37 mouse cellular contexts compared by ENCODE assay signal in genomic region chr17:78883291-78883690, GRCm38 (mm10). TPM values are rescaled to one million over a fixed set of nuclear protein-coding genes. Genes with fewer than 3 reads are reported as not detected.
A peak's percentile ranks its signal among the peaks of the same experiment; 100 is the strongest.
DNase-seq lines count a peak whose midpoint lies in the region; ATAC-seq and TF ChIP-seq lines count a peak whose summit lies in the region.
"Had no signal": no experiment of that assay in that cellular context is flagged by ENCODE, and none has a peak within 500 bp of the region (broad histone marks: within the 10 kb centered on the region; RNA-seq: fewer than 3 reads in every experiment).

No protein-coding gene starts in this region.

- intact Hi-C loops in heart, postnatal 14 days (cut with DNase I), result loop anchor here (2.0 kb wide), 1 partner anchor 34 kb away; the partner anchor contains the start of gene Cebpzos

- TF ChIP-seq EP300 in ES-Bruce4 (IDR thresholded peaks at IDR 0.05; ENCODE audit: insufficient read depth, low read depth, low read length), result no peak

- no peaks in the 10 kb centered on the region for H3K79me2 ChIP-seq in myocyte (ENCODE audit: control insufficient read depth, insufficient read depth)

- no peak for TF ChIP-seq POLR2A in ES-Bruce4 (IDR thresholded peaks at IDR 0.05; ENCODE audit: insufficient read depth, low read length)
- no peak for TF ChIP-seq POLR2A in myocyte (IDR thresholded peaks at IDR 0.05; ENCODE audit: insufficient read length, low read depth)

- 0 out of 2 replicates have a peak overlapping the region, but pooled peaks have one; percentile 82 for H3K9ac ChIP-seq in heart, embryonic 12.5 days
- H3K9ac ChIP-seq in lung, embryonic 14.5 days, result no peak overlapping the region
- H3K9ac ChIP-seq in ES-Bruce4 (ENCODE audit: low read depth, poor library complexity, severe bottlenecking), result peak overlapping the region; percentile 44

- H3K27me3 ChIP-seq in heart, embryonic 12.5 days (replicated peaks), result no peaks in the 10 kb centered on the region
- H3K27me3 ChIP-seq in lung, embryonic 14.5 days (ENCODE audit: insufficient read depth, low read length), result no peaks in the 10 kb centered on the region
- H3K27me3 ChIP-seq in ES-Bruce4 (ENCODE audit: control insufficient read depth, insufficient read depth, low read length, poor library complexity, severe bottlenecking) (no peaks in the 10 kb centered on the region), myocyte (ENCODE audit: control insufficient read depth, insufficient read depth, insufficient read length) (no peaks in the 10 kb centered on the region)
- H3K27me3 ChIP-seq: heart, embryonic 15.5 days; hindbrain, embryonic 12.5 days; kidney, embryonic 15.5 days; neural tube, embryonic 15.5 days had no signal

- no peak overlapping the region for H3K27ac ChIP-seq in heart, embryonic 12.5 days (ENCODE audit: poor library complexity, severe bottlenecking)
- H3K27ac ChIP-seq in lung, embryonic 14.5 days (ENCODE audit: low read depth), result no peak overlapping the region
- no peak overlapping the region for H3K27ac ChIP-seq in ES-Bruce4 (ENCODE audit: insufficient read depth, low read length)

- no peak for ATAC-seq in heart, embryonic 12.5 days (ENCODE audit: insufficient number of reproducible peaks, low FRiP score)
- ATAC-seq in lung, embryonic 14.5 days (ENCODE audit: insufficient read depth), result no peak
- ATAC-seq in inflammation-experienced regulatory T-cells, adult 6 months, result no peak

- H3K4me3 ChIP-seq in heart, embryonic 12.5 days, result no peak overlapping the region
- H3K4me3 ChIP-seq in lung, embryonic 14.5 days (ENCODE audit: low read depth, low read length), result peak overlapping the region; percentile 61; the same call in 1 of the 2 replicates
- H3K4me3 ChIP-seq in ES-Bruce4 (ENCODE audit: low read depth, low read length) (no peak overlapping the region), myocyte (peak overlapping the region; percentile 65)

- H3K9me3 ChIP-seq in heart, embryonic 12.5 days (replicated peaks), result no peaks in the 10 kb centered on the region
- H3K9me3 ChIP-seq in lung, embryonic 14.5 days (ENCODE audit: low read depth, low read length), result no peaks in the 10 kb centered on the region
- H3K9me3 ChIP-seq in ES-Bruce4 (replicated peaks; ENCODE audit: control insufficient read depth, insufficient read depth, low read length, poor library complexity, severe bottlenecking), result no peaks in the 10 kb centered on the region
- H3K9me3 ChIP-seq: heart, embryonic 15.5 days; hindbrain, embryonic 12.5 days; kidney, embryonic 15.5 days; neural tube, embryonic 15.5 days had no signal

- DNase-seq in heart, postnatal 14 days, result no peak
- no peak for DNase-seq in lung, embryonic 14.5 days
- no peak for DNase-seq in lung, postnatal 10 days
- DNase-seq: adrenal gland, postnatal 14 days; B cell, adult 2 months; cerebellum, adult 18-20 months; cerebellum, postnatal 10 days; gastrocnemius, postnatal 25 days; heart, adult 18-20 months; heart, postnatal 36 days; kidney, adult 18-20 months; kidney, postnatal 25 days; lung, adult 18-20 months; lung, postnatal 14 days; midbrain, embryonic 14.5 days; right cerebral cortex, adult 18-20 months; thymus, postnatal 14 days had no signal

- H3K4me2 ChIP-seq in heart, embryonic 12.5 days, result no peak overlapping the region
- no peak overlapping the region; the same call in 1 of the 2 replicates for H3K4me2 ChIP-seq in lung, embryonic 14.5 days
- no peak overlapping the region for H3K4me2 ChIP-seq in myocyte (ENCODE audit: low read depth)

- 89% methylated on average over 4 of the region's 4 CpGs for WGBS in heart, embryonic 12.5 days
- 89% methylated on average over 4 of the region's 4 CpGs for WGBS in lung, embryonic 14.5 days

- TF ChIP-seq CTCF in lung, embryonic 14.5 days (IDR thresholded peaks at IDR 0.05; ENCODE audit: low read depth), result no peak
- TF ChIP-seq CTCF in ES-Bruce4 (IDR thresholded peaks at IDR 0.05; ENCODE audit: low read depth, low read length), result no peak

- H3K36me3 ChIP-seq in heart, embryonic 12.5 days, result peaks cover 6% of the 10 kb centered on the region
- H3K36me3 ChIP-seq in lung, embryonic 14.5 days (ENCODE audit: insufficient read depth), result no peaks in the 10 kb centered on the region
- no peaks in the 10 kb centered on the region for H3K36me3 ChIP-seq in ES-Bruce4 (ENCODE audit: control insufficient read depth, insufficient read depth, low read length, poor library complexity, severe bottlenecking)
- H3K36me3 ChIP-seq in myocyte (ENCODE audit: control insufficient read depth, insufficient read depth), result no peaks in the 10 kb centered on the region
- H3K36me3 ChIP-seq: hindbrain, embryonic 12.5 days; kidney, embryonic 15.5 days; neural tube, embryonic 15.5 days had no signal

- no peak overlapping the region for H3ac ChIP-seq in myocyte (ENCODE audit: control insufficient read depth, insufficient read length)

- peaks cover 14% of the 10 kb centered on the region for H3K4me1 ChIP-seq in heart, embryonic 12.5 days (replicated peaks)
- H3K4me1 ChIP-seq in lung, embryonic 14.5 days (ENCODE audit: insufficient read depth), result peaks cover 3% of the 10 kb centered on the region
- peaks cover 2% of the 10 kb centered on the region for H3K4me1 ChIP-seq in ES-Bruce4 (ENCODE audit: control insufficient read depth, insufficient read depth, low read length)

TF ChIP-seq in myocyte, 11 proteins besides CTCF, POLR2A, EP300 and RAD21:
- no peak for TF ChIP-seq SRF (IDR thresholded peaks at IDR 0.05; ENCODE audit: control insufficient read depth, insufficient read length, low read depth)
- TF ChIP-seq TCF12 (IDR thresholded peaks at IDR 0.05; ENCODE audit: insufficient read depth, poor library complexity, severe bottlenecking), result no peak
- TF ChIP-seq MYOD1 (IDR thresholded peaks at IDR 0.05; ENCODE audit: control insufficient read depth in 1 of 3, insufficient read length in 2 of 3, low read depth in 2 of 3), result no peak
- TF ChIP-seq USF1 (IDR thresholded peaks at IDR 0.05; ENCODE audit: low read depth), result no peak
- no peak for TF ChIP-seq E2F4 (IDR thresholded peaks at IDR 0.05; ENCODE audit: insufficient read depth)
- TF ChIP-seq POLR2AphosphoS2 (IDR thresholded peaks at IDR 0.05; ENCODE audit: insufficient read length, low read depth), result no peak
- TF ChIP-seq REST (IDR thresholded peaks at IDR 0.05; ENCODE audit: insufficient read depth, insufficient read length), result no peak
- TF ChIP-seq CEBPB (IDR thresholded peaks at IDR 0.05; ENCODE audit: insufficient read depth, poor library complexity, severe bottlenecking), result no peak
- TF ChIP-seq MAX (IDR thresholded peaks at IDR 0.05; ENCODE audit: low read depth), result no peak
- TF ChIP-seq MYOG (IDR thresholded peaks at IDR 0.05; ENCODE audit: control insufficient read depth in 1 of 3, insufficient read depth in 1 of 3, insufficient read length in 2 of 3, low read depth in 2 of 3), result no peak
- no peak for TF ChIP-seq TCF3 (IDR thresholded peaks at IDR 0.05; ENCODE audit: insufficient read length, low read depth)

RNA-seq across cellular contexts. Expression of gene Eif2ak2, which starts 0.9 kb away (rescaled TPM):
- polyA plus RNA-seq in heart, embryonic 12.5 days (2016; fragmentation: Nextera tagmentation; extraction: Ambion mirVana), result 11.1 and 11.7 TPM in 2 replicates
- total RNA-seq in heart, postnatal 14 days (2021), result 10 to 100 TPM in 1 of 2 experiments, 1 to 10 TPM in 1; 8.7 to 10.4 TPM
- 8.4 and 9.2 TPM in 2 replicates for polyA plus RNA-seq in lung, embryonic 14.5 days (2014; fragmentation: Nextera tagmentation; extraction: Ambion mirVana)
- 21.0 and 22.4 TPM in 2 replicates for polyA plus RNA-seq in ES-Bruce4 (2011; ENCODE audit: insufficient read depth, insufficient read length, low read depth, missing spikeins)
- polyA plus RNA-seq in myocyte (2012; fragmentation: generic; extraction: Trizol), result 1.9 TPM
- 10 to 100 TPM; 21.4 to 37.1 (median 34.5) TPM for polyA plus RNA-seq in inflammation-experienced regulatory T-cells, adult 6 months (2017; shearing (Covaris generic))

RNA-seq across cellular contexts. Expression of gene Sult6b1, which starts 23.5 kb away (rescaled TPM):
- polyA plus RNA-seq in heart, embryonic 12.5 days (2016; fragmentation: Nextera tagmentation; extraction: Ambion mirVana), result 0.15 TPM in 1 of 2 replicates, not detected in the other
- total RNA-seq in heart, postnatal 14 days (2021), result not detected
- polyA plus RNA-seq in lung, embryonic 14.5 days (2014; fragmentation: Nextera tagmentation; extraction: Ambion mirVana), result 0.16 and 0.17 TPM in 2 replicates
- polyA plus RNA-seq in ES-Bruce4 (2011; ENCODE audit: insufficient read depth, insufficient read length, low read depth, missing spikeins) (6.8 and 7.8 TPM in 2 replicates), myocyte (2012; fragmentation: generic; extraction: Trizol) (0.06 TPM)
- 1 to 10 TPM in 1 of 3 experiments, under 1 TPM in 2; 0.16 to 1.0 (median 0.37) TPM for polyA plus RNA-seq in inflammation-experienced regulatory T-cells, adult 6 months (2017; shearing (Covaris generic))
- total RNA-seq: adrenal gland, postnatal 14 days; gastrocnemius, adult 18-20 months; gastrocnemius, postnatal 25 days; heart, adult 18-20 months; heart, postnatal 36 days; hindbrain, postnatal 0 days; layer of hippocampus, adult 18-20 months; layer of hippocampus, postnatal 10 days; left cerebral cortex, adult 18-20 months; left cerebral cortex, postnatal 14 days; liver, adult 2 months; monocyte, adult 5-6 weeks had no signal
- polyA plus RNA-seq: brain, embryonic 14.5 days; G1E; kidney, embryonic 15.5 days; liver, adult 2 months; midbrain, embryonic 14.5 days; spleen, adult 2 months; urinary bladder, adult 2 months had no signal

RNA-seq across cellular contexts. Expression of gene Cebpzos, which starts 33.0 kb away (rescaled TPM):
- polyA plus RNA-seq in heart, embryonic 12.5 days (2016; fragmentation: Nextera tagmentation; extraction: Ambion mirVana), result 78.2 and 80.4 TPM in 2 replicates
- 10 to 100 TPM; 46.0 to 47.5 TPM for total RNA-seq in heart, postnatal 14 days (2021)
- polyA plus RNA-seq in lung, embryonic 14.5 days (2014; fragmentation: Nextera tagmentation; extraction: Ambion mirVana), result 77.4 and 85.6 TPM in 2 replicates
- polyA plus RNA-seq in ES-Bruce4 (2011; ENCODE audit: insufficient read depth, insufficient read length, low read depth, missing spikeins) (100 and 101 TPM in 2 replicates), myocyte (2012; fragmentation: generic; extraction: Trizol) (25.3 TPM)
- 10 to 100 TPM; 80.2 to 92.9 (median 81.9) TPM for polyA plus RNA-seq in inflammation-experienced regulatory T-cells, adult 6 months (2017; shearing (Covaris generic))

RNA-seq across cellular contexts. Expression of gene Gpatch11, which starts 47.9 kb away (rescaled TPM):
- polyA plus RNA-seq in heart, embryonic 12.5 days (2016; fragmentation: Nextera tagmentation; extraction: Ambion mirVana), result 38.4 TPM in 2 replicates
- 10 to 100 TPM; 22.9 to 25.8 TPM for total RNA-seq in heart, postnatal 14 days (2021)
- polyA plus RNA-seq in lung, embryonic 14.5 days (2014; fragmentation: Nextera tagmentation; extraction: Ambion mirVana), result 35.6 and 36.0 TPM in 2 replicates
- polyA plus RNA-seq in ES-Bruce4 (2011; ENCODE audit: insufficient read depth, insufficient read length, low read depth, missing spikeins) (38.5 and 38.7 TPM in 2 replicates), myocyte (2012; fragmentation: generic; extraction: Trizol) (16.6 TPM)
- polyA plus RNA-seq in inflammation-experienced regulatory T-cells, adult 6 months (2017; shearing (Covaris generic)), result 100 to 1,000 TPM in 1 of 3 experiments, 10 to 100 TPM in 2; 87.2 to 113 (median 96.5) TPM

RNA-seq across cellular contexts. Expression of gene Heatr5b, which starts 48.1 kb away (rescaled TPM):
- polyA plus RNA-seq in heart, embryonic 12.5 days (2016; fragmentation: Nextera tagmentation; extraction: Ambion mirVana), result 23.8 and 25.1 TPM in 2 replicates
- 10 to 100 TPM; 32.5 to 36.3 TPM for total RNA-seq in heart, postnatal 14 days (2021)
- 12.3 and 15.0 TPM in 2 replicates for polyA plus RNA-seq in lung, embryonic 14.5 days (2014; fragmentation: Nextera tagmentation; extraction: Ambion mirVana)
- 28.4 and 29.4 TPM in 2 replicates for polyA plus RNA-seq in ES-Bruce4 (2011; ENCODE audit: insufficient read depth, insufficient read length, low read depth, missing spikeins)
- 11.8 TPM for polyA plus RNA-seq in myocyte (2012; fragmentation: generic; extraction: Trizol)
- polyA plus RNA-seq in inflammation-experienced regulatory T-cells, adult 6 months (2017; shearing (Covaris generic)), result 10 to 100 TPM in 2 of 3 experiments, 1 to 10 TPM in 1; 9.3 to 13.0 (median 11.4) TPM

Comparison
In these comparisons a context has a peak if more than half of its experiments do, and no peak if none do; other contexts are left out.
1. H3K4me3 ChIP-seq: peak in lung, embryonic 14.5 days (single experiment) and myocyte (single experiment); none in heart, embryonic 12.5 days (single experiment) and ES-Bruce4 (single experiment).